Mouse (Mus musculus): ENCODE results near the gene Cers6. TPM values are rescaled to one million over a fixed set of nuclear protein-coding genes. Genes with fewer than 3 reads are reported as not detected.

The Cers6 gene
- total RNA-seq, 2 experiments from 2014 or later: 70.5 to 77.3 TPM

DNA sequence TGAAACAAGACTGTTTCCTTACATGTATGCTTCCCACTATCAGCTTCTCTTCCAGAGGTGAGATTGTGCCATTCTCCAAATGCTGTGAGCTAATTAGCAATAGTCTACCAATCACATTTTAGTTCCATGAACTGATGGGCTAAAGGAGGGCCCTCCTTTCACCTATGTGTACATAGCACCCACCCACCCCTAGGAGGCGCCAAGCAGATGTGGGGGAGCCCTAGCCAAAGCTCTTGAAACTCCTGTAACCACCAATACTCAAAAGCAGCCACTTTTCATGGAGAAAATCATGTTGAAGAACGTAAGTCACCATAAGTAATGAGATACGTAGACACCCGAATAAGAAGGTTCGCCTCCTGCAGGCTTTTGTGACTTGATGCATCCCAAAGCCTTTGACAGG is 251.4 kb downstream of the Cers6 start:
- no peak for DNase-seq (ENCODE audit: low spot score in 2 of 2)

- DNase-seq (ENCODE audit: low spot score in 2 of 2): no peak
Observed at GRCm38 (mm10) chr2:69113829-69114547, 252.7 kb downstream of the Cers6 start.

DNA sequence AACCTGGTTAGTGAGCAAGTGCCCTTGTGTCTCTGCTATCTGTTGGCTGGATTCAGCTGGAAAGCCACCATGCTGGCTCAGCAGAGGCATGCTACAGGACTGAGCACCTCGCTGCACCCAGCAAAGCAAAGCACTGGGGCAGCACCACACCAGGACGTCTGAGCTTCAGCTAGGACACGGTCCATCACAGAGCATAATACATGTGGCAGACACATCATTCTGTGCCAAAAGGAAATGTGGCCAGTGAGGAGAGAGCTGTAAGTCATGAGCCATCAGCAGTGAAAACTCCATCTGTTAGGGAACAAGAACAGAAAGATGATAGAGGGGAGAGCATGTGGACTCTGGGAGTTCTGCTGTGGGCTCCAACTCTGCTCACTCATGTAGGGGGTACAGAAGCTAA is 254.7 kb downstream of the Cers6 start:
- DNase-seq (ENCODE audit: low spot score in 2 of 2): no peak

DNA sequence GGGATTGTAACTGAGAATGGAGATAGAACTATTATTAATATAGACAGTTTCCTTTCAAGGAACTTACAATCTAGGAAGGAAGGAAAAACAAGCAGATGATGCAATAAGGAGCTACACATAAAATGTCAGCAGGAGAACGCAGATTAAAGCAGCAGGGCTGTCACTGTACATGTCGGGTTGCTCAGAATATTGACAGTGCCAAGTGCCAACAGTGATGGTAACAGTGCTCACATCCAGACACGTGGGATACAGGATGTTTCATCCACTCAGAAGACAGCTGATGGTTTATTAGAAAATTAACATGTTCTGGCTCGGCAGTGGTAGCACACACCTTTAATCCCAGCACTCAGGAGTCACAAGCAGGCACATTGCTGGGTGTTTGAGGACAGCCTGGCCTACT is 255.5 kb downstream of the Cers6 start:
- no peak for DNase-seq (ENCODE audit: low spot score in 2 of 2)

- no peak for DNase-seq (ENCODE audit: low spot score in 2 of 2)
Observed at GRCm38 (mm10) chr2:69118994-69119393, 257.8 kb downstream of the Cers6 start.

- DNase-seq (ENCODE audit: low spot score in 2 of 2): no peak
Observed at GRCm38 (mm10) chr2:69119718-69120117, 258.5 kb downstream of the Cers6 start.

- no peak for DNase-seq (ENCODE audit: low spot score in 2 of 2)
Observed at GRCm38 (mm10) chr2:69121681-69122080, 260.4 kb downstream of the Cers6 start.

GRCm38 (mm10) chr2:69125425-69125824 is 264.2 kb downstream of the Cers6 start:
- no peak for DNase-seq (ENCODE audit: low spot score in 2 of 2)

DNA sequence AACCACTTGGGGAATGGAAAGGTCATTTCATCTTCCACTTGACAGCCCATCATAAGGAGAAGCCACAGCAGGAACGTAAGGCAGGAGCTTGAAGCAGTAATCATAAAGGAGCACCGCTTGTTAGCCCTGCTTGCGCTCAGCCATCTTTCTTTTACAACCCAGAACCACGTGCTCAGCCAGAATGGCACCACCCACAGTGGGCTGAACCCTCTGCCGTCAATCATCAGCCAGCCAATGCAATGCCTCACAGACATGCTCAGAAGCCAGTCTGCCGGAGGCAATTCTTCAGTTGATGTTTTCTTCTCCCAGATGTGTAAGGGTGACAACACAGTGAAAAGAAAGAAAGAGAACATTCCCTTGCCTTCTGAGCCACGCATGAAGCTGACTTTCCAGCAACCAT is 267.1 kb downstream of the Cers6 start:
- DNase-seq (ENCODE audit: low spot score in 2 of 2): no peak

DNA sequence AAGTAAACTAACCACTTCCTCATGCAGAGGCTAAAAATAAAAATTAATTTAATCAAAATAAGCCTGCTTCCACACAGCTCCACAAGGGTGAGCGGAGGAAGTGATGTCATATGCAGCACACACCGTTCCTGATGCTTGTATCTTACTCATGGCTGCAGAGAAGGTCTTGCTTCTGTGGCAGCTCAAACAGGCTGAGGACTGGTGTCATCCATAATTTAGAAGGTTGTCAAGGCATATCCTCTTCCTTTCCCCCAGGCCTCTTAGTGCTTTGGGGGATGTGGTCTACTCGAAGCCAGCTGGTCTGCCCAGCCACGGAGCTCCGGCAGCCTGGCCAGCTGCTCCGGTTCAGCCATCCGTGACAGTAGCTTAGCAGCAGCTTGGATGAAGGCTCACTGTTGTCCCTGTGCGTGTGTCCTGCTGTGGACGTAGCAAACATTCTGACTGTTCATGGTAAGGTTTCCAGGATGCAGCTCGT is 267.7 kb downstream of the Cers6 start:
- no peak for DNase-seq (ENCODE audit: low spot score in 2 of 2)

- no peak for DNase-seq (ENCODE audit: low spot score in 2 of 2)
Observed at GRCm38 (mm10) chr2:69129425-69130210, 268.4 kb downstream of the Cers6 start.

GRCm38 (mm10) chr2:69132046-69132445 is 270.8 kb downstream of the Cers6 start:
- DNase-seq (ENCODE audit: low spot score in 2 of 2): no peak

DNA sequence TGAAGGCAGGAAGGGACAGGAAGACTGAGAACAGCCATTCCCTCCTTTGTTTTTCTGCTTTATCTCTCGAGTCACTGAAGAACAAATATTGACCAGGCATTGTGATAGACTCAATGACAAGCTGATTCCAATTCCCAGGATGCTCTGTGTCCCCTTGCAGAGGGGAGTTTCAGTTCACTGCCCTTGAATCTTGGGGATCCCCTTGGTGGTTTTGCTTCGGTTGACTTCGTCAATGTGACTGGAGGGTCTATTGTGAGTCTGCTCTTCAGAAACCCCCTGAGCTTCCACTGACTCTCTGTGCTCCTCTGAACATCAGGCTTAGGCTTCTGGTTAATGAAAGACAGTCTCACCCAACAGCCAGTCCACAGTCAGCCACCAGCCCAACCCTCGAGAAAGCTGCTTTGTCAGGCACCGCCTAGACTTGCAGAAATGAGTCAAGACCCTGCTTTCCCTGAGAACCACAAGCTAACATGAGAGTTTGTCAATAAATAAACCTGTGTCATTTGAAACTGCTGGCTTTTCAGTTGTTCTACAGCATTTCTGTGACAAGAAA is 271.3 kb downstream of the Cers6 start:
- no peak for DNase-seq (ENCODE audit: low spot score in 2 of 2)

DNA sequence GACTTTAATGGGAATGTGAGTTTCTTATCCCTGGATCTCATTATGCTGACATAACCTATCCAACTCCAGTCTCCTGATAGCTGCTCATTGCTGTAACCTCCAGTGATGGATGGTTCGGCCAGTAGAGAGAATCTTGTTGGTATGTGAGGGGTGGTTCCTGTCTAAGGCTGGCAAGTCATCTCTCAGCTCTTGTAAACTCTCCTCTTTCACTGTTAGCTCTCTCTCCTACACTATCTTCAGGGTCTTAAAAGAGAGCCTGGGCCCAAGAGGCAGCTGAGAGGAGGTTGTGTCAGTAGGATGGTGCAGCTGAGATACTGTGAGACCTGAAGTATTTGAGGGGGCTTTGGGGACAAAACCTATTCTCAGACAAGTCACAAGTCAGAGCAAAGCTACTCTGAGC is 272.9 kb downstream of the Cers6 start:
- no peak for DNase-seq (ENCODE audit: low spot score in 2 of 2)

- no peak for DNase-seq (ENCODE audit: low spot score in 2 of 2)
Observed at GRCm38 (mm10) chr2:69134937-69135336, 273.7 kb downstream of the Cers6 start.

DNA sequence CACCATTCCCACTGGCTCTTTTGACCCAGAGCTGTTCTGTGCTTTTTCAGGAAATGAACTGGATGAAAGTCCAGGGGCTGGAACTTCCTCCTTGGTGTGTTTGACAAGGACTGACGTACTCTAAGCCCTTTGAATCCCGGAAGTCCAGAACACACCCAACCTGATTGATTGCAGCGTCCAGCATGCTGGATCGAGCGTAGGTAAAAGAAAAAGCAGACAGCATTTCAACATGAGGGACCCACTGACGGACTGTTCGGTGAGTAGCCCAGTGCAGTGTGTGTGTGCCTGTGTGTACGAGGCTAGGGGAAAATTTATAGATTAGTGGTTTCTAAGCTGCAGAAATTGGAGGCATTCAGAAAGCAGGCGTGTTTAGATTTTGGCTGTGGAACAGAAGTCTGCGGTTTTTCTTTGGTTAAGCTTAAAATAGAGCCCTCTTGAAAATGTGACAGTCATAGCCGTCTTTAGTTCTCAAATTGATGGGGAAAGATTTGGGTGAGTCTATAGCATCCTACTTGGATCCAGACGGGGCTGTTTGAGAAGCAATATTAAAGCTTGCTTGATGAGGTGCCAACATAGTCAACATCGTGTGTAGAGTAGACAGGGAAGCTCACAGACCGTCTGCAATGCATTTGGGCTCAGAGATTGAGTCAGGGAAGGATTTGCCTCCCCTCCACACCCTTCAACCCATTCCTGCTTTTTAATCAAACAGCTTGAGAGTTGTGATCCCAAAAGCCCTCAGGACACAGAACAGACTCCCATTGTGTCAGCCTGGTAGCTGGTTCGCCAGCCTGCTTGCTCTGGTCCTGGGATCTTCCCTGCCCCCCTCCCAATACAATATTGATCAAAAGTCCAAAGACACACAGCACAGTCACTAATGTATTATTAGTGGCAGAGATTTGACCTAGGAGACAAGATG is 274.7 kb downstream of the Cers6 start, which contains the start of gene Nostrin:
Gene Nostrin (plus strand): TSS at position 140 of the 916 bp plus-strand sequence.
- DNase-seq (ENCODE audit: low spot score in 2 of 2): no peak

GRCm38 (mm10) chr2:69137406-69138084 is 276.3 kb downstream of the Cers6 start:
- no peak for DNase-seq (ENCODE audit: low spot score in 2 of 2)

DNA sequence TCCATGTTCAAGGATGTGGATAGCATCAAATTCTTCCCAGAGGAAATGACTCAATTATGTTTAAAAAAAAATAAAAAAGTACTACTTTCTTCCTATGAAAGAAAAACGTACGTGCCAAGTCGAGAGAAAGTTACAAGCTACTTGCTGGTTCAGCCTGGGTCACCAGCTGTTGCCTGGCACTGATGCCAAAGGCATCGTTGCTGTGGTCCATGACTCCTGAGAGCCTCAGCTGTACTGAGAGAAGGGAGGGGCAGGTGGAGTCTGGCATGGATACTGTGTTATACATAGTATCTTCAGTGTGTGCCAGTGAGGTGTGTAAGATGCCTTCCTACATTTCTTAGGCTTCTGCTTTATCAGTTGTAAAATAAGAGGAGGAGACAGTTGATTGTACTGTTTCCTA is 277.5 kb downstream of the Cers6 start:
- no peak for DNase-seq (ENCODE audit: low spot score in 2 of 2)

DNA sequence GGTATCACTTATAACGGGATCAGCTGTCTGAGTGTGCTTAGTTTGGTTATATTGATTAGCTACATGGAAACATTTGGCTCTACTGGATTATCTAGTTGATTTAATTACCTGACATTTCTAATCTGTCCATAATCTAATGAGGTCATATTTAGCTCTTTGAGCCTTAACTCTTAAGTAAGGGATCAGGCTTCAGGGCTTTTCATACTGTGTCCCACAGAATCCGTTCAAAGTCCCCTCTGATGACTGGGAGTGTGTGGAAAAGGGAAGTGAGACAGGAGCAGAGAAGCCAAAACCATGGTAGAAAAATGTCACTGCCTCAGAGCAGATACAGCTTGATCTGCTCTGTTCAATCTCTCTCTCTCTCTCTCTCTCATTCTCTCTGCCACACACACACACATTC is 279.0 kb downstream of the Cers6 start:
- no peak for DNase-seq (ENCODE audit: low spot score in 2 of 2)

DNA sequence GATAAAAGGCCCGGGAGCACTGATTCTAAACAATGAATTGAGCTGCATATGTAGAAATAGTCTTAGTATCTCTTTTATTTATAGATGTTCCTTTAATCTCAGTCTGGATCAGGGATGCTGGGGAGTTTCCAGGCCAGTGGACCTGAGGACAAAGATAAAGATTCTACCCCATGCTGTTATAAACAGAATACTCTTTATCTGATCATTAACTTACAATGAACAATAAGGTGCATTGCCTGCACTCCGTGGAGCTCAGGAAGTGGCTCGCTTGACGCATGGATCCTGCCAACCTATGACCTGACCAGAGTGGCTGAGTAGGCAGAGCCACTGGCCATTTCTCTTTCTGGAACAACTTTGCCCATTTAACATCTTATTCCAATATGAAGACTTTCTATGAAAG is 279.6 kb downstream of the Cers6 start:
- DNase-seq (ENCODE audit: low spot score in 2 of 2): no peak

GRCm38 (mm10) chr2:69148691-69149090 is 287.4 kb downstream of the Cers6 start:
- DNase-seq (ENCODE audit: low spot score in 2 of 2): no peak

All from layer of hippocampus, postnatal 10 days (tissue).